Mouse (Mus musculus) stomach, embryonic 14.5 days (tissue): Measurements from ENCODE around the gene Tbc1d8. TPM values are rescaled to one million over a fixed set of nuclear protein-coding genes. Genes with fewer than 3 reads are reported as not detected.
A peak's percentile ranks its signal among the peaks of the same experiment; 100 is the strongest.

Experiments
- ATAC-seq: fragments of 200-750 bp; cut with Nextera tagmentation; 2 replicates; pipeline ENCODE4 v1.8.0; 2017; ENCODE audit warnings: low read depth, moderate TSS enrichment; ENCODE audit not compliant: insufficient number of reproducible peaks, insufficient read depth, low FRiP score
- H3K27ac ChIP-seq: fragments of 300-500 bp; sonication (generic); 2 replicates; pipeline ENCODE4 v1.5.1; 2014; ENCODE audit warnings: mild to moderate bottlenecking, low read length, moderate library complexity, mixed read lengths
- H3K27me3 ChIP-seq: fragments of 300-500 bp; sonication (generic); 2 replicates; pipeline ENCODE4 v1.6.1; 2014; ENCODE audit warnings: low read length, control low read depth, mixed read lengths; ENCODE audit not compliant: control insufficient read depth, insufficient read depth
- H3K36me3 ChIP-seq: fragments of 300-500 bp; sonication (generic); 2 replicates; pipeline ENCODE4 v1.6.1; 2014; ENCODE audit warnings: mild to moderate bottlenecking, control low read depth, low read length, moderate library complexity, mixed read lengths; ENCODE audit not compliant: control insufficient read depth, insufficient read depth
- H3K4me1 ChIP-seq: fragments of 300-500 bp; sonication (generic); 2 replicates; pipeline ENCODE4 v1.6.1; 2014; ENCODE audit warnings: low read length, control low read depth, mixed read lengths; ENCODE audit not compliant: control insufficient read depth, insufficient read depth
- H3K4me2 ChIP-seq: fragments of 300-500 bp; sonication (generic); replicated peaks from 2 replicates; pipeline ENCODE4 v1.6.1; 2014; ENCODE audit warnings: low read depth, low read length, control low read depth
- H3K4me3 ChIP-seq: fragments of 300-500 bp; sonication (generic); 2 replicates; pipeline ENCODE4 v1.5.1; 2014; ENCODE audit warnings: low read depth, low read length, control low read depth
- H3K9ac ChIP-seq: fragments of 300-500 bp; sonication (generic); replicated peaks from 2 replicates; pipeline ENCODE4 v1.6.1; 2014; ENCODE audit warnings: low read depth, mild to moderate bottlenecking, control low read depth, low read length, moderate library complexity, mixed read lengths
- H3K9me3 ChIP-seq: fragments of 300-500 bp; sonication (generic); 2 replicates; pipeline ENCODE4 v1.6.1; 2016; ENCODE audit warnings: low read depth, low read length, control low read depth; ENCODE audit not compliant: control insufficient read depth
- WGBS: fragments of 180-500 bp; shearing (Covaris S2); extraction: QIAGEN DNeasy Blood & Tissue Kit; methylation state at CpG from one replicate; pipeline ENCODE4 v1.1.7; 2014; 5-methylcytosine and 5-hydroxymethylcytosine counted together
- polyA plus RNA-seq: library from polyadenylated mRNA; unstranded; fragments of >200 nt; fragmentation: Nextera tagmentation; extraction: Ambion mirVana; gene quantifications from 2 replicates; pipeline ENCODE4 v1.2.1, GENCODE M21; 2014

Gene Tbc1d8
- polyA plus RNA-seq, 1 experiment from 2014 or later: 11.7 TPM

DNA sequence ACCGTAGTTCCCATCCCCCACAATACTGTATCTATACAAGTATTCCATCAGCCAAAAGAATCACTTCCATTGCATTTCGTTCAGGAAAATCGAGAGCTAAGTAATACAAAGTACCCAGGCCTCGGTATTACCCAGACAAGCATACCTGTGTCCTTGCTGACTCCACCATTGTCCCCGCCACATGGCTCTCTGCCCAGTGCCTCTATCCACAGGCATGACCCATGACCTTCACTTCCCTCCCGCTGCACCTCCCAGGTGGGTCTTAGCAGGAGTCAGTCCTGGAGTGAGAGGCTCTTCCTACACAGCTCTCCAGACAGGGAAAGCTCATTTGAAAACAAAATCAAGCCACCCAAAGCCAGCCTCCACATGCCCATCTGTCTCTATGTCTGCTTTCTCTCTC lies 70.4 kb downstream of the Tbc1d8 start:
- WGBS: 84% methylated on average over 6 of the region's 6 CpGs
- no peaks in the 10 kb centered on the region for H3K36me3 ChIP-seq
- no peak overlapping the region for H3K4me2 ChIP-seq
- ATAC-seq: no peak
- no peak overlapping the region for H3K4me3 ChIP-seq
- H3K4me1 ChIP-seq: 0 out of 2 replicates have a peak, but pooled peaks cover 4% of the 10 kb centered on the region
- no peaks in the 10 kb centered on the region for H3K9me3 ChIP-seq
- no peaks in the 10 kb centered on the region for H3K27me3 ChIP-seq
- no peak overlapping the region for H3K9ac ChIP-seq
- H3K27ac ChIP-seq: peak overlapping the region; percentile 22; the same call in 1 of the 2 replicates

DNA sequence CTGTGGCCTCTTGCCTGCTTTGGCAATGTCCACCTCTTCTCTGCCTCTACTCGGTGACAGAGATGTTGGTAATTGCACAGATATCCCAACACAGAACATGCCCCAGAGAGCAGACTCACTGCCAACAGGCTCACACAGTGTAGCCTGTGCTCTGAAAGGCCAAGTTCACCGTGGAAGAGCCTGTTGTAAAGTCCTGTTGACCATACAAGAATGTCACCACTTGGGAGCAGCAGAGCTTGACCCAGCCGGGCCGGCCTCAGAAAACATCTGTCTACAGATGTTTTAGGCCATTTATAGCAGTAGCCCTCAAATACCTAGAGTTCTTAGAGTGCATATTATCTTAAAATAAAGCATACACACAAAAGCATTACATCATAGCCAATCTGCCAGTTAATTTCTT lies 71.4 kb downstream of the Tbc1d8 start:
- Histone ChIP-seq H3K36me3 (no peaks in the 10 kb centered on the region; the same call in 1 of the 2 replicates), H3K27ac (no peak overlapping the region), H3K27me3 (no peaks in the 10 kb centered on the region), H3K4me1 (0 out of 2 replicates have a peak, but pooled peaks cover 4% of the 10 kb centered on the region), H3K4me3 (no peak overlapping the region), H3K9me3 (no peaks in the 10 kb centered on the region), H3K9ac (no peak overlapping the region), H3K4me2 (no peak overlapping the region)
- no peak for ATAC-seq
- 77% methylated on average over 4 of the region's 4 CpGs for WGBS

DNA sequence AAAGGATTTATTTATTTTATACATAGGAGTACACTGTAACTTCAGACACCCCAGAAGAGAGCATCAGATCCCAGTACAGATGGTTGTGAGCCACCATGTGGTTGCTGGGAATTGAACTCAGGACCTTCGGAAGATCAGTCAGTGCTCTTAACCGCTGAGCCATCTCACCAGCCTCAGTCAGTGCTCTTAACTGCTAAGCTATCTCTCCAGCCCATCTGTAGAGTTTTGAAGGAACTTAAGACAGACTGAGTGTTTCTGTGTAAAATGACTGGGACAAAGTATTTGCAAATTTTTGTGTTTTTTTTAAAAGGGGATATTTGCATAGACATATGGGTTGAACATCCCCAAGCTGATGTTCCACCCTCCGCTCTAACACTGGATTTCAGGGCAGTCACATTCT lies 78.4 kb downstream of the Tbc1d8 start:
- no peak for ATAC-seq

DNA sequence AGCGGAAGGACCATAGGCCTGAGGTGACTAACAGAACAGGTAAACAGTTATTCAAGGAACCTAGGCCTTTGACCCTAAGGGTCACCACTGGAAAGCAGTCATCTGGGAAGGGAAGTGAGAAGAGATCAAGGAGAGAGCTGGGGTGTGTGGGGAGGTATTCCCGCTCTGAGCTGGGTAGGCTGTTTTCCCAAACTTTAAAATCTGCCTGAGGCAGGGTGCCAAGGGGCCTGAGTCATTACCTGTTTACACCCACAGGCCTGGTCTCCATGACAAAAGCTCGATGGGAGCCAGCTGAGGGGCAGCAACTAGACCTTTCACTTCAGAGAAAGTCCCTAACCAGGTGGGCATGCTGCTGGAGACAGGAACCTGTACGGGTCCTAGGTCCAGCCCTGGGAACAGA lies 79.3 kb downstream of the Tbc1d8 start:
- WGBS: 59% methylated on average over 4 of the region's 4 CpGs
- H3K4me2 ChIP-seq: no peak overlapping the region
- no peak for ATAC-seq
- no peak overlapping the region for H3K9ac ChIP-seq
- no peaks in the 10 kb centered on the region for H3K4me1 ChIP-seq
- no peak overlapping the region for H3K27ac ChIP-seq
- peaks cover 4% of the 10 kb centered on the region; the same call in 1 of the 2 replicates for H3K9me3 ChIP-seq
- no peaks in the 10 kb centered on the region for H3K27me3 ChIP-seq
- H3K36me3 ChIP-seq: no peaks in the 10 kb centered on the region; the same call in 1 of the 2 replicates
- H3K4me3 ChIP-seq: no peak overlapping the region

More for the DNA sequence above, 78.4 kb downstream of the Tbc1d8 start:
- no peaks in the 10 kb centered on the region; the same call in 1 of the 2 replicates for H3K36me3 ChIP-seq
- WGBS: 87% methylated on average over 3 of the region's 3 CpGs
- H3K27me3 ChIP-seq: no peaks in the 10 kb centered on the region
- H3K4me1 ChIP-seq: no peaks in the 10 kb centered on the region
- H3K27ac ChIP-seq: no peak overlapping the region
- no peak overlapping the region for H3K4me3 ChIP-seq
- H3K4me2 ChIP-seq: no peak overlapping the region
- H3K9me3 ChIP-seq: peaks cover 4% of the 10 kb centered on the region; the same call in 1 of the 2 replicates
- H3K9ac ChIP-seq: no peak overlapping the region

DNA sequence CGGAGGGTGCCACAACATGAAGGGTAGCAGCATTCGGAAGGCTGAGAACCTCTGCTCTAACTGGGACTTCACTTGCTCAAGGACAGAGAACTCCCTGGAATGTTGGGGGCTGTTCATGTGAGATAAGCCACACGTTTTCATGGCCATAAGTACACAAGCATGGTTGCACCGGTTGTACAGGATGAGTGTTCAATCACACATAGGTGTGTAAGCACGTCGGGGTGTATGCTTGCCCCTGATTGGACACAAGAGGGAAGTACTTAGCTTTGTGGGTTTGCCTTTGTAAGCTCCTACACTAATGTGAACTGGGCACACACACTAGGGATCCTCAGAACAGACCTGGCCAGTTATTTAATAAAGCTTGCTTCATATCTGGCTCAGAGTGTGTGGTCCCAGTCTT lies 80.3 kb downstream of the Tbc1d8 start:
- ATAC-seq: no peak
- no peak overlapping the region for H3K4me2 ChIP-seq
- H3K36me3 ChIP-seq: no peaks in the 10 kb centered on the region; the same call in 1 of the 2 replicates
- no peak overlapping the region for H3K4me3 ChIP-seq
- WGBS: 73% methylated on average over 6 of the region's 6 CpGs
- no peaks in the 10 kb centered on the region for H3K27me3 ChIP-seq
- H3K9me3 ChIP-seq: peaks cover 4% of the 10 kb centered on the region; the same call in 1 of the 2 replicates
- no peaks in the 10 kb centered on the region for H3K4me1 ChIP-seq
- H3K9ac ChIP-seq: no peak overlapping the region
- H3K27ac ChIP-seq: no peak overlapping the region

DNA sequence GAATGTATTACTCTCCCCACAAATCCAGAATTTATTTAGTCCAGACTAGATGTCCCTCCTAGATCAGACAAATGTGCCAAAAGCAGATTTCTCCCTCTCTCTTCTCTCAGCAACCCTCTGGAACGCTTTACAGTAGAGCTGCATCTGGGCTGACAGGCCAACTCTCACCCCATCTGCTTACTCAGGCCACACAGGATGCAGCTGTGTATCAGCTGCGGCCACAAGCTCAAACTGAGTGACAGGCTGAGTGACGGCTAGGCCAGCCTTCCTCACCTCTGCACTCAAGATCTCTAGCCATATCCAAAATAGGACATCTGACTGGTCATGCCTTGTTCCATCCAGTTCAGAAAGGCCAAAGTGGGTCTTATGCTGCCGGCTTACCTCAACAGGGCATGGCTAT lies 82.2 kb downstream of the Tbc1d8 start:
- WGBS: 65% methylated on average over 4 of the region's 4 CpGs
- H3K4me3 ChIP-seq: no peak overlapping the region
- H3K4me2 ChIP-seq: no peak overlapping the region
- no peaks in the 10 kb centered on the region for H3K36me3 ChIP-seq
- peaks cover 4% of the 10 kb centered on the region; the same call in 1 of the 2 replicates for H3K9me3 ChIP-seq
- no peak for ATAC-seq
- H3K27me3 ChIP-seq: no peaks in the 10 kb centered on the region
- H3K4me1 ChIP-seq: no peaks in the 10 kb centered on the region
- no peak overlapping the region for H3K27ac ChIP-seq
- H3K9ac ChIP-seq: no peak overlapping the region

DNA sequence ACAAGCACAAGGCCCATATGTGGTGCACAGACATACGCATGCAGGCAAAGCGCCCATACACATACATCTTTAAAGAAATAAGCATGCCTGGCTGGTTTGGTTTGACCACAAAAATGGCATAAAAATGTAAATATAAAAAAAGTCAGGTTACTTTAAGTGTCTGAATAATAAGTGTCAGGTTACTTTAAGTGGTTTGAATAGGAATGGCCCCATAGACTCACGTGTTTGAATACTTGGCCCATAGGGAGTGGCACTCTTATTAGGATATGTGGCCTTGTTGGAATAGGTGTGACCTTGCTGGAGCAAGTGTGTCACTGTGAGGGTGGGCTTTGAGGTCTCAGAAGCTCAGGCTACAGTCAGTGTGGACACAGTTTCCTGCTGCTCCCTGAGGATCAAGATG lies 83.9 kb downstream of the Tbc1d8 start:
- Histone ChIP-seq H3K36me3 (no peaks in the 10 kb centered on the region), H3K27ac (no peak overlapping the region), H3K9ac (no peak overlapping the region), H3K9me3 (peaks cover 4% of the 10 kb centered on the region; the same call in 1 of the 2 replicates), H3K4me3 (no peak overlapping the region), H3K4me1 (no peaks in the 10 kb centered on the region), H3K4me2 (no peak overlapping the region), H3K27me3 (no peaks in the 10 kb centered on the region)
- ATAC-seq: no peak
- 81% methylated on average over 3 of the region's 3 CpGs for WGBS

DNA sequence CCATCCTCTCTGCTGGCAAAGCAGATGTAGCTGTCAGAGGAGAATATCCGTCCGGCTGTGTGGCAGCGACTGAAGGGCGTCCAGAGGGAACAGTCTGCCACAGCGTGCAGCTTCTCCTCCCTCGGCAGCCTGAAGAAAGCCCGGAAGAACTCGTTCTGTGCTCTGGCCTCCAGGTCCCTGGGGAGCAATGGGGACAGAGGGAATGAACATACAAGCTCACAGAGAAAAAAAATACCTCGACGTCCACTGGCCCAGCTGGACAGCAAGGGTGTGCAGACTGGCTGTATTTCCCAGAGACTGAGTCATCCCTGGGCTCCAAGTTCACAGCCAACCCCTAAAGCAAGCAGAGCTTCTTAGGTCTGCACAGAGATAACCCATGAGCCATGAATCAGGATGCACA lies 84.5 kb downstream of the Tbc1d8 start:
- WGBS: 81% methylated on average over 10 of the region's 10 CpGs

More for the DNA sequence above, 84.5 kb downstream of the Tbc1d8 start:
- Histone ChIP-seq H3K9me3 (peaks cover 4% of the 10 kb centered on the region; the same call in 1 of the 2 replicates), H3K4me3 (no peak overlapping the region), H3K27me3 (no peaks in the 10 kb centered on the region), H3K4me1 (no peaks in the 10 kb centered on the region), H3K36me3 (no peaks in the 10 kb centered on the region), H3K27ac (no peak overlapping the region), H3K9ac (no peak overlapping the region), H3K4me2 (no peak overlapping the region)
- ATAC-seq: no peak
